Mouse (Mus musculus): ENCODE measurements at regions not wholly inside any gene's neighbourhood (a gene's known extent, or its start where the extent isn't known, plus 50 kb on each side); places are given as distances from the start of the nearest gene placed in this dataset.

DNA sequence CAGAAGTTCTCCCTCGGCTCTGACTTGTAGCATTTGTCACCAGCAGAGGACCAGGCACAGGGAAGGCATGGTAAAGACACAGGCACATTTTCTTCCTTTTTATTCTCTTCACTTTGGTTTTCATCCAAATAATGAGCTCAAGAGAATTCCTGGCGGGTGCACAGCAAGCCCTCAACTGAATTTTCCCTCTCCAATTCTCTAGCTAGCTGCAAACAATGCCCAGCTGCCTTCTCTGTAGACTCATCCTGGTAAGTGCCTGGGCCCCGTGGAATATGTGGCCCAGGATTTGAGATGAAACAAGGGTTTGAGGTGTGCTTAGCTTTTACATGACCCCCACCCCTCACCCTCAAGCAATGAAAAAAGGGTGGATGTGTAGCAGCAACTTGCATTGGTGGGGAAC is 90.4 kb downstream of the Otol1 start:
- DNase-seq (ENCODE audit: low read depth), result no peak

DNA sequence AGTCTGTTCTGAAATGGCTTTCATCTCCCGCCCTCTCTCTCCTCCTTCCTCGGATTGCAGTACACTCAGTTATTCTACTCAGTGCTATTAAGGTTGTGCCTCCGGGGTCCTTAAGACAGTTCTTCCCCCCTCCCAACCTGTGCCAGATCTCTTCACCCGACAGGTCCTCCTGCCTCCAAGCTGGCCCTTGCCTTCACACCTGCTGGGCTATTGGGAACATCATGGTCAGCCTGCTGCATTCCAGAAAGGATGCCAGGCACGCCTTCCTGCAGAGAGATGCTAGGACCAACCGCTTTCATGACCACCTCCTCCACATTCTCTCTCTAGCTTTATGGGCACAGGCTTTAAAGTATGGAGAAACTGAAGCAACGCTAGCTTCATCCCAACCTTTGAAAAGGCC is 94.7 kb downstream of the Otol1 start:
- DNase-seq (ENCODE audit: low read depth), result no peak

DNA sequence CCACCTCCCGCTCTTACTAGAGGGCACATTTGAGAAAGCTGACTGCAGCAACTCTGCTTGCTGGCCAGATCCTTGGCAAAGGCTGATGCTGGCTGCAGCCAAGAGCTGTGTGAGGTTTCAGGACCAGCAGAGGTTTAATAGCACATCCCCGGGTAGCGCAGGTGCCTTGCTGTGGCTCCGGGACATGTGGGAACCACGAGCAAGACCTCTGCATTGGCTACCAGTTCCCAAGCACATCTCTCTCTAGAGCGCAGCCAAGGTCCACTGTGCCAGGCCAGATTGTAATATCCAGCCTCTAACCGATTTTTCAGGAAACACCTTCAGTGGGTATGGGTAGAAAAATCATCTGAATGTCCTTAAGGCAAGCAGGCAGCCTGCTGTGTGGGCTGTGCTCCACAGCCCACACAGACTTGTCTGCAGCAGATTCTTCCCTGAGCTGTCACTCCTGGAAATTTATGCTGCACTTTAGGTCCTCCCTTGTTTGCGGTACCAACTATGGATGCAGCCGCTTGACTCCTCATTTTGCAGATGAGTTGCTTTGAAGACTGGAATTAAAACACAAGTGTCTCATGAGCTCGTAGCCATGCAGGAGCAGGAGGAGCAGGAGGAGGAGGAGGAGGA is 95.3 kb downstream of the Otol1 start:
- DNase-seq (ENCODE audit: low read depth), result no peak

DNA sequence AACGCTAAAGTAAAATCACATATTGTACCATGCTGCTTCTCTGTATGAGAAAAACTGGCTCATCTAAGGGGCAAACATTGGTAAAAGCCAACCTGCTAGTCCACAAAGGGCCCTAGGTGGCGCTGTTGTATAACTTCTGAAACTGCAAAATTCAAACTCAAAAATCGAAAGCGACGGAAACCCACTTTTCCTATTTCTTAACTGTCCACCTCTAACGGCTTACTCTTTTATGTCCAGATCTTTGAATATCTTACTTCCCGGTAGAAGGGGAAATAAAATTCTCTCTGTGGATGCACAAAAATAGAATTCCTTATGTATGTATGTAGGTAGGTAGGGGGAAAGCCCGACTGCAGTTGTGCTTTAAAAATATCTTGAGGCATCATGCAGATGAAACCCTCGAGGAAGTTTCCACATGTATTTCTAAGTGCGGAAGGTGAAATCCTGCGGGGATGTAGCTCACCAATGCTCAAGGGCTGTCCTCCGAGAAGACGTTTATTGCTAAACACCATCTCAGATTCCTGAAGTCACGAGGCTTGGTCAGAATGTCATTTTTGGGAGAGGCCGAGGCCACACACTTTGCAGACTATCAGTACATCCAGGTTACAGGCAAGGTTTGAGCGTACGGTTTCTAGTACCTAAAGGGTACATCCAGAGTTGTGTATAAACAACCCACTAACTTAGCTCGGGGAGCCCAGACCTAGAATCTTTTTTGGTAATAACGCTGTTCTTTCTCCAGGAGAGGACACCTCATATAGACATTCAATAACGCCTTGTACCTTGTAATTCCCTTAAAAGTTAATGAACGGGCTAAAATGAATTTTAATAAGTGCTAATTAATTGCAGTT is 96.8 kb downstream of the Otol1 start:
- DNase-seq (ENCODE audit: low read depth), result peak; percentile 54

DNA sequence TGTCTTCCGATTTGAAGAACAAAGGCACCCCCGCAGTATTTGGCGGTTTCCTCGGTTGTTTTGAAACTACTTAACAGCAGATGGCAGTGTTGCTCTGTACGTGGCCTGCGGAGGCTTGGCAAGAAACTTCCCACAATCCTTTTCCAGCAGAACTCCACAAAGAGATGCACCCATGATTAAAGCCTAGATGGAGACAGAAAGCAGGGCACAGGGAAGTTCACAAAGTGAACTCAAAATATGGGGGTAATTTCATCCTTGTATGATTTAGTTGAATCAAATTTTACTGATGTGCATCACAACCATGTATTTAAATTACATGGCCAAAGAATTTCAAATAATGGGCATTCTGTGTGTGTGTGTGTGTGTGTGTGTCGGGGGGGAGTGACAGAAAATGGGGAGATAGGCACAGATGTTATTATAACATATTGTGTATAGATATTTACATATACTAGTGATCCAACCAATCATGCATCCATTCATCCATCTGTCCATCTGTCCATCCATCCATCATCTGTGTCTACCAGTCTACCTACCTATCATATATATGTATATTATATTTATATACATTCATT is 97.5 kb downstream of the Otol1 start:
- DNase-seq (ENCODE audit: low read depth), result peak; percentile 4

DNA sequence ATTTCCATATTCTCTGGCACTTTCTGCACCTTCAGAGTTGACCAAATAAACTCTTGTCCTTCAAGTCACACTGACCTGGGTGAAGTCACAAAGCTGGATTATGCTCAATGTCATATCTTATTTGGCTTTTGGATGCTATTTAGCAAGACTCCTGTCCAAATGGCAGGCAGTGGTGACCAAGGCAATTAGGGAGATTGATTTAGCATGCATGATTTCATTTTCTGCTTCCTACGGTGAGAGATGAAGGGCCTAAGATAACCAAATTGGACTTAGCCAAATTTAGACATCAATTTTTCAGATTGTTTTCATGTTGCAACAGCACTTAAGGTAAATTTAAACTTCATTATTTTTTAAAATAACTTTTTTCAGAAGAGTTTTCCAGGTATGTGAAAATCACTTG is 98.1 kb downstream of the Otol1 start:
- no peak for DNase-seq (ENCODE audit: low read depth)

DNA sequence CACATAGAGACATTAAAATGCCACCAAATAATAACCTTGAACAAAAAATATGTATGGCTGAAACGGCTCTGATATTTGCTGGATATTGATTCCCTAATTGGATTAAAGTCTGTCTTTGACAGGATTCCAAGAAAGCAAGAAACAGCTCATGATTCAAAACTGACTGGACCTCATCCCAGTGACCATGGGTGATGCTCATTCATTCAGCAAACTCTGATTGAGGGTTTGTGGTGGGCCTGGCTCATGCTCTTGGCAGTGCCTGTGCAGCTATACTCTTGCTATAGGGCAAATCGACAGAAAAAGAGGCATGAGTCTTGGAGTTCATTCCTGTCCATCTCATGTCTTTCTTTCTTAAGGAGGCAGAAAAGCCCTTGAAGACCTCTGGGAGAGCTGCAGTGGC is 98.7 kb downstream of the Otol1 start:
- no peak for DNase-seq (ENCODE audit: low read depth)

DNA sequence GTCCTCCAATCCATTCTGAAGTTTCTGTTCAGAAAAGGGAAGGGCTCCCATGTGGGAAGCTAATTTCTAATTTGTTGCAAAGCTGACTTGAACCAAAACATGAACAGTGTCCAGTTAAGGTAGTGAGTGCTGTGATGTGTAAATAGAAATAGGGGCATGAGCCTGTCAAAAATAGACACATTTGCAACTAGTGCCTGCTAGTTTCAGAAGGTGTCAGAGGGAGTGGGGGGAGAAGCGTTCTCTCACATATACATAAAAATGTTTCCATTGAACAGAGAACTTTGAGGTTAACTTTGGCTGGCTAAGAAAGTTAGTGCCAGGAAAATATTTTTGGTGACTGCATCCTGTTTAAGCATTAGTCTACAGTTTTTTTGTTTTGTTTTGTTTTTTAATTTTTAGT is 118.8 kb downstream of the Otol1 start:
- DNase-seq (ENCODE audit: low read depth), result no peak

DNA sequence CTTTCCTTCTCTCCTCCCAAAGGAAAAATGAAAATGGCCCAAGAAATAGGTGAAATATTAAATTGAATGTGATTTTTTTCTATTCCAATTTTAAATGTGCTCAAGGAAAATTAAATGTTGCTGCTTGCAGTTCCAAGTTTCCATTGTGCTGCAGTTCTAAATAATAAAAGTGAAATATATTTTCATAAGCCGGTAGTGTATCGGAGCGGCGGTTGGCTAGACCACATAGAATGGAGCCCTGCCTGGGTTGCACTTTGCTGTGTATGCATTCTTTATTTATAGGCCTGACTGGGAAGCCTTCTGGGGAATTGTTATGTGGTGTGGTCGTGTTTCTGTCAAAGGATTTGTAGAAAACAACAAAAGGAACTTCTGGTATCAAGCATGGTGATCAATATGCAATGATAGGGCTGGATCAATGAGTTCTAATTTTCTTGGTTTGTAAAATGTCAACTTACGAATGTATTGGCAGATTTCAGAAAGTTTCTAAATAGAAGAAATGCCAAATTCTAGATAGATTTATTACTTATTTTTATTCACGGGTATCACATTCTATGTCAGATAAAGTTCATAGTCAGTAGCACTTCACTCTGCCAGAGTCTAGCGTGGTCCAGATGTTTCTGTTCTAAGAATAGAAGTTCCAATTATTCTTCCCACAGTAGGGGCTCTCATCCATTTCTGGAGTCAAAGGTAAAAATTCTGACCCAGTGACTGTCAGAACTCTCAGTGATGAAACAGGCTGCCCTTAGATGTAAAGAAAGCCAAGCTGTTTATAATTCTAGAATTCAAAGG is 123.0 kb downstream of the Otol1 start:
- DNase-seq (ENCODE audit: low read depth), result no peak

DNA sequence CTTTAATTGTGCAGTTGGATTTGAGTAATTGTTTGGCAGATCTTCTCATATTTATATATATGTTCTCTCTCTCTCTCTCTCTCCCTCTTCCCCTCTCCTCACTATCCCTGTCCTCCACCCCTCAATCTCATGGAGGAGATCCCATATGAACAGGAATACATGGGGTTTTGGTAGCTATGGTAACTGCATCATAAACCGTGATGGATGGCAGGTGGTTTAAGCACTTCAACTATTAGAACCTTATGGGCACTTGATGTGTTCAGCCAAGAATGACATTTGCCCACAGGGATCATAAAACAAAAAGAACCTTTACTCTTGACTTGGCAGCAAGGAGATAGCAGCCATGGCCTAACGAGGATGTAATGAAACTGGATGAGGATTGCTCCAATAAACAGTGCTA is 127.5 kb downstream of the Otol1 start:
- DNase-seq (ENCODE audit: low read depth), result no peak

DNA sequence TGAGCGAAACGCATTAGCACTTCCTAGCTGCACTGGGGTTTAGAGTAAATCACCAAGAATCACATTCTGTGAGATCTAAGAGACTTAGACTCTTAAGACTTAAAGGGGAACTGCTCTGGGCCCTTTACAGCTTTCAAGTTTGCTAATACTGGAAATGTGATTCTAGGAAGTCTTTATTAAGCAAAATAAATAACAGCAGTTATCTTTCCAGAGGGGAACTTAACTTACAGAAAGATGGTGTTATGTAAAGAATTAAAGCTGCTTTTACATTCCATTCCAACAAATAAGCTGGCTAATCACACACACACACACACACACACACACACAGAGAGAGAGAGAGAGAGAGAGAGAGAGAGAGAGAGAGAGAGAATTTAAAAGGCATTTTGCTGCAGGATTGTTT is 131.1 kb downstream of the Otol1 start:
- DNase-seq (ENCODE audit: low read depth), result no peak

DNA sequence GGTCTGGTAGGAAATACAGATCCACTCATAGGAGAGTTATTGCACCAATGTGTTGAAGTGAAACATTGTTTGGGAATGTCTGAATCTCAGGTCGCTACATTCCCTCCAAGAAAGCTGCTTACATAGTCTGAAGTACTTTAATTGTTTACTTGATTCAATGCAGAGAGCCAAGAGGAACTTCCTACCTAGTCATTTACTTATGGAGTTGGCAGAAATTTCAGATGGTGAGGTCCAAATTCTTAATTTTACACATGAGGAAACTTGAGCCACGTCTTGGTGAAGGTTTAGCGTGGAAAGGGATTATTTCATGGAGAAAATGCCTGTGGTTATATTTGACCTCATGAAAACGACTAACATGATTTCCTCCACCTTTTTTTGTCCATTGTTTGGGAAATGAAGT is 131.5 kb downstream of the Otol1 start:
- DNase-seq (ENCODE audit: low read depth), result no peak

DNA sequence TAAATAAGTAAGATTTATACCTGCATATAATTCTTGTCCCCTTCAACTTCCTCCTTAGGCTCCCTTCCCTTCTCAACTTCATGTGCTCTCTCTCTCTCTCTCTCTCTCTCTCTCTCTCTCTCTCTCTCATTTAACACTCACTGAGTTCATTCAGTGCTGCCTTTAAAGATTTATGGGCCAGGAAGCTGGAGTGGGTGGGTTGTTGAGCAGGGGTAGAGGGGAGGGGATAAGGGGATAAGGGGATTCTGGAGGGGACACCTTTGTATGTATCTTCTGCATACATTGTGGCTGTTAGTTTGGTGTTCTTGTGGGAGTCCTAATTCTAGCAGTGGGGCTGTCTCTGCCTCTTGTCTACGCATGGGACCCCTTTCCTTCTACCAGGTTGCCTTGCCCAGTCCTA is 138.3 kb downstream of the Otol1 start:
- DNase-seq (ENCODE audit: low read depth), result no peak

DNA sequence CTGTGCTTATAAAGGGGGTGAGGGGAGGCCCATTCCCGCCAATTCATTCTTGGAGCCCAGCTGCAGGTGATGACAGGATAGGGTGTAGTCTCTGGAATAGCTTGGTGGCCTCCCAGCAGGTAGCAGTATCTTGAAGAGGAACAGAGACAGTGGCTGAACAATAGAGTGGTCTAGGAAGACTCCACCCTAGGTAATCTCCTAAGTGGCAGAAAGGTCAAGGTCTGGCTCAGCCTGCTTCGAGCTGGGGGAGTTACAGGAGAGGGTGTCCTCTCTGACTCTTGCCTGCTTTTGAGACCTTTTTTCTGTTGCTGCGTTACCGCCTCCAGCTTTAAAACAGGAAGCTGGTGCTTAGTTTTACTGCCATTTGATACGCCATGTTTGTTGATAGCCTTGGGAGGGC is 143.7 kb downstream of the Otol1 start:
- no peak for DNase-seq (ENCODE audit: low read depth)

DNA sequence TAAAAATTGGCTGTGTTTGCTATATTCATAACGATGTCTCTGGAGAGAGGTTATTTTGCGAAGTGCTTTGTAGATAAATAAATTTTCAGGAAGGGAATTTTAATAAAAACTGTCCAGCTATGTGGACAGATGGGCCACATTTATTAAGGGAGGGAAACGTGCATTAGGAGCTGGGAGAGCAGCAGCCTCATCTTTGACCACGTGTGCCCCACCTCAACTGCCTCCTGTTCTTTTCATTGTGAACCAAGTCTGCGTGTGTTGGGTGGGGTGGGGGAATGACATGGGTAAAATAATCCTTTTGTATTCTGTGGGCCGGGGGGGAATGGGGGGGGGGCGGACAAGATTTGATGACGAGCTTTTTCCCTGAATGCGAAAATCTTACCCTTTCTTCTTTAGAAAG is 152.6 kb downstream of the Otol1 start:
- DNase-seq (ENCODE audit: low read depth), result no peak

DNA sequence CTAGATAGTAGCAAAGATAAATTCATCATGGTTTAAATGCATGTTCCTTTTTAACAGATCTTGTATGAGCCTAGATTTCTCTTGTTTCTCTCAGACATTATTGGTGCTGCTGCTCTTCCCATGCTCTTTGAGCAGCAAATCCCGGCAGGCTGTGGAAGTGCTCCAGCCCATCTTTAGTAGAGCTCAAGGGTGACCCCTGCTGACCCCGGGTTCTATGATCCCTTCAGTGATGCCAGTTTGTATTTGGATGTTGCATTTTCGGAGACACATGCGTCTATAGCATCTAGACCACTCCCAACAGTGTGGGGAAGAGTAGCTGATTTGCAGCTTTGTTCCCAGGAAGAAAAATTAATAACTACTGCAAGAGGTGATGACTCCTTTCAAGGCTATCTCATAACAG is 164.3 kb downstream of the Otol1 start:
- DNase-seq (ENCODE audit: low read depth), result no peak

DNA sequence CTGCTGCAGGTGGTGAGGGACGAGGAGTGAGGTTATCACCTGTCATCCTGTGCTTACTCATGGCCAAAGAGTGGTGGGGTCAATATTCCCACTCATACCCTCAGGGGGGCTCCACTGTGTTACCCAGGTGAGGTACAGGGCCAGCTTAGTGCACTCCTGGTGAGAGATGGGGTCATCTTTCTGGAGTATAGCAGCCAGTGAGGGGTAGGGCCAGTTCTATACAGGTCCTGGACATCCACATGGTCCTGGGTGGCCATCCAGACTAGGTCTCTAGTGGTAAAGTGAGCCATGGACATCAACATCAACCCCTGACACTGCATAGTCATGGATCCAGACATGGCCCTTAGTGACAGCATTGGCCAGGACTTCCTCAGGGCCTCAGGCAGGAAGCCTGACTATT is 169.0 kb downstream of the Otol1 start:
- DNase-seq (ENCODE audit: low read depth), result no peak

DNA sequence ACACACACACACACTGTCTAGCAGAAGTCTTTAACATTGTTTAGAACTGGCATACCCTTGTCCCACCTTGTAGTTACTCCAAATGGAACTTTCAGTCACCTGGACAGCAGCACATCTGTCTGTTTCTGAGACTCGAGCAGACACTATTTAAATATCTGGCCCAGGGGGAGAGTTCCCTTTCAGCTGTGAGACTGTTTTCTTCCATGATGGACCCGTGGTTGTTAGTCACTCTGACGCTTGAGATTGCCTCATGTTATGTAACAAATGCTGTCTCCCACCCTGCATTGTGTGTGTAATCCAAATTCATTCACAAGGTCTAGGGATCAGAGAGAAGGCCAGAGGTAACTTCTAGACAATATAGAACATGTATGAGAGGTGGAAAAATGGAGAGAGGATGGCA is 174.2 kb downstream of the Otol1 start:
- DNase-seq (ENCODE audit: low read depth), result no peak

DNA sequence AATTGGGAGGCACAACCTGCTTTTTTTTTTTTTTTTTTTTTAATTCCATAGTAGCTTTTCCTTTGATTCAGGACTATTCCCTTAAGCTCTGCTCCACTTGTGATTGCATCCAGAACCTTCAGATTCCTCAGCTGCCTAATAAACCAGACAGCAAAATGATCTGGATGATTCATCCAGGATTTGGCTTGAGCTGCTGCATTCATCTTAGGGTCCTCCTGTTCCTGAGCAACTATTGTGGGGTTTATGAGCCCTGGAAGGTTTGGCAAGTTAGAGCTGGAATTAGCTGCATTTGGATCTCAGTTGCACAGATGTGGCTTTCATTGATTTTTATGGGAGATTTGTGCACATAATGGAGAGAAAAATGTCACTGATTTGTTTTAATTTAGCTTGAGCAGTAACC is 183.3 kb downstream of the Otol1 start:
- DNase-seq (ENCODE audit: low read depth), result no peak

DNA sequence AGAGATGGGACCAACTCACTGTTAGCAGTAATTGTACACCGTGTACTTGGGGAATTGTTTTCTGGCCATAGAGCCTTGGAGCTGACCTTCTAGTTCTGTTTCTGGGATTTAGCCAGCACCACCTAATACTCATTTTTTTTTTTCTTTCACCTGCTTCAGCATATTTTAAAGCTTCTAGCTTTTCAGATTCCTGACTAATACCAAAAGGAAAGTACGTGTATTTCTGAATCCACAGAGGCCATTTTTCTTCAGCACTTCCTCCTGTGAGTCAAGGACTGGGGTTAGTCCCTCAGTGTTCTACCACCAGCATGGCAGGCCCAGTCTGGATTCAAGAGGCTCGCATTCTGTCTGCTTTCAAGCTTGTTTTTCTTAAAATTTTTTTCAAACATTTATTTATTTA is 189.3 kb downstream of the Otol1 start:
- no peak for DNase-seq (ENCODE audit: low read depth)

DNA sequence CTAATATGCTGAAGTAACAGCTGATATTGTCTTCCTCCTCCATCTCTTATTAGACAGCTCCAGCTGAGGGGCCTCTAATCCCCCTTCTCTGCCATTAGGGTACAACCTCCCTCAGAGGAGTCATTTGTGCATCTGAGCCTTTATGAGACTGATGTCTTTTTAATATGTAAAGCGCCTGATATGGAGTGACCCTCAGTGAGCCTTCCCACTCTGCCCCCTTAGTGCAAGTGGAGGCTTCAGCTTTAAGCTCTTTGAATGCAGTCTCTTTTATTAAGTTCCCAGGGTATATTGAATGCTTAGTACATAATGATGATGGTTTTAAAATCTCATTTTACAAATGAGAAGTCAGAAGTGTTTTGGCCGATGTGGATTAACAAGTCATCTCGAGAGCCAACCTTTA is 191.5 kb downstream of the Otol1 start:
- DNase-seq (ENCODE audit: low read depth), result no peak

DNA sequence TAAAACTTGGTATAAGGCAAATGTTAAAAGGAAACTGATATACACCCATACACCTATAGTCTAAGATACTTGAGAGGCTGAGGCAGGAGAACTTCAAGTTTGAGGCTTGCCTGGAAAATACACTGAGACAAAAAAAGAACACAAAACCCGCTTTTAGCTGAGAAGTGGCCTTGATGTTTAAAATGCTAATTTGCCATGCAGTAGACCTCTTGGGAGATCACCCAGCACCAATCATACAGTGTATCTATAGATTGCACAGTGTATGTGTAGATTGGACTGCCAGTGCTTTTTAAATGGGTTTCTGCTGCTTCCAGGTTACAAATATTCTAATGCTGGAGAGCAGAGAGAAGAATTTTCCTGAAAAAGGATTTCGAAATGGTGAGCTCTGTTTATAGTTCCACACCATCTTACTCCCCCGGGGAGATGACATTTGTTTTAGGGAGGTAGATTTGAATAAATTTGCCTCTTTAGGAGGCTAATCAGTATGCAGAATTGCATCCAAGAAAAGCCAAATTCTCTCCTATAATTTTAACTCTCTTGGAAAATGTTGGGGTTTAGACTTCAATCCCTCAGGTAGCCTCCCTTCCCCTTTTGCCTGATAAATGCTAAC is 194.0 kb downstream of the Otol1 start:
- no peak for DNase-seq (ENCODE audit: low read depth)
